ENCODE assay signal across 8 mouse cellular contexts in the genomic region with DNA sequence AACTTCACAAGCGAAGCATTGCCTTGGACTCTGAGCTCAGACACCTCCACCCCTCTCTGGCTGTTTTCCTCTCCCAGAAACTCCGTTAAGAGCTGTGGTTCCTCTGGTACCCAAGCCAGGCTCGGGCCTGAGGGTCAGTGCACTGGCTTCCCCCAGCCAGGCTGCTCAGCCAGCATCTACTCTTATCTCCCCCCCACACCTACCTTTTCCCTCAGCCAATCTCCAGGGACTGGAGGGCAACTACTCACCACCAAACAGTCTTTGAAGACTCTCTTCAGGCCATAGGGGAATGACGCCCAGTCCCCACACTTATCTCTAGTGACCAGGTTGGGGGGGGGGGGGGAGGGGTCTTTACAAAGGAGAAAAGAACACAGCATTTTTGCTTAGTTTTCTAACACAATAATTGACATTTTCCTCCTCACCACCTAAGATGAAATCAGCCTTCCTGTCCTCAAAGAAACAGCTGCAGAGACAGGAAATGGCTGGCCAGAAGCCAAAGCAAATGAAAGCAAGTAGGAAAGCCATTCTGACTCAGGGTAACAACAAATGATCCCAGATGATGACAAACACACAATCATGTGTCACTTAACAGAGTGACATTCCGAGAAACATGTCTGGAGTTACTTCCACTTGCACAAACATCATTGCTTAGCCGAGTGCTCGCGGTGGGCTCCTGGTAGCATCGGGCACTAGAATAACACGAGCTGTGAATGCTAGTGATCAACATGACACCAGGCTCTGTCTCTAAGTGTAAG.
DNase-seq lines count a peak whose midpoint lies in the region.

No protein-coding gene starts in this region.

- DNase-seq in adrenal gland, adult (ENCODE audit: inconsistent age in 2 of 2, low spot score in 1 of 2) = peak; percentile 22 to 71
- no peak for DNase-seq in adrenal gland, adult 8-10 months
- DNase-seq in MEL-GATA-1-ER (ENCODE audit: extremely low read depth, low read depth) = peak; percentile 40
- DNase-seq in gastrocnemius, postnatal 4 days (ENCODE audit: low spot score in 2 of 2) = peak; percentile 18 to 44
- DNase-seq in kidney, adult 8-10 months = peak; percentile 49 to 54
- DNase-seq in lung, postnatal 25 days (ENCODE audit: low spot score) = peak; percentile 52
- no peak for DNase-seq in frontal cortex, postnatal 14 days (ENCODE audit: low spot score in 2 of 2)
- no peak for DNase-seq in cerebellum, adult 9-10 months

Comparison
In these comparisons a context has a peak if more than half of its experiments do, and no peak if none do; other contexts are left out.
1. DNase-seq: peak in adrenal gland, adult (2 of 2), MEL-GATA-1-ER (single experiment), gastrocnemius, postnatal 4 days (2 of 2), kidney, adult 8-10 months (2 of 2) and lung, postnatal 25 days (single experiment); none in adrenal gland, adult 8-10 months (single experiment), frontal cortex, postnatal 14 days (0 of 2) and cerebellum, adult 9-10 months (single experiment).